Mouse (Mus musculus) intestine, embryonic 16.5 days (tissue): ENCODE results near the gene Dhh. TPM values are rescaled to one million over a fixed set of nuclear protein-coding genes. Genes with fewer than 3 reads are reported as not detected.
A peak's percentile ranks its signal among the peaks of the same experiment; 100 is the strongest.

Experiments
- ATAC-seq: fragments of 200-750 bp; cut with Nextera tagmentation; 2 replicates; pipeline ENCODE4 v1.8.0; 2017; ENCODE audit warnings: moderate TSS enrichment, moderate library complexity
- H3K27ac ChIP-seq: fragments of 300-500 bp; sonication (generic); 2 replicates; pipeline ENCODE4 v1.5.1; 2014; ENCODE audit warnings: mild to moderate bottlenecking, low read length
- H3K27me3 ChIP-seq: fragments of 300-500 bp; sonication (generic); replicated peaks from 2 replicates; pipeline ENCODE4 v1.6.1; 2014; ENCODE audit warnings: low read length, control low read depth, mixed read lengths; ENCODE audit not compliant: control insufficient read depth, insufficient read depth
- H3K36me3 ChIP-seq: fragments of 300-500 bp; sonication (generic); 2 replicates; pipeline ENCODE4 v1.6.1; 2014; ENCODE audit warnings: low read length, control low read depth; ENCODE audit not compliant: control insufficient read depth, insufficient read depth
- H3K4me1 ChIP-seq: fragments of 300-500 bp; sonication (generic); 2 replicates; pipeline ENCODE4 v1.6.1; 2014; ENCODE audit warnings: low read length, control low read depth, mixed read lengths; ENCODE audit not compliant: control insufficient read depth, insufficient read depth
- H3K4me2 ChIP-seq: fragments of 300-500 bp; sonication (generic); 2 replicates; pipeline ENCODE4 v1.6.1; 2014; ENCODE audit warnings: low read depth, low read length, control low read depth
- H3K4me3 ChIP-seq: fragments of 300-500 bp; sonication (generic); 2 replicates; pipeline ENCODE4 v1.5.1; 2014; ENCODE audit warnings: mild to moderate bottlenecking, low read length
- H3K9ac ChIP-seq: fragments of 300-500 bp; sonication (generic); 2 replicates; pipeline ENCODE4 v1.6.1; 2014; ENCODE audit warnings: low read depth, low read length
- H3K9me3 ChIP-seq: fragments of 300-500 bp; sonication (generic); 2 replicates; pipeline ENCODE4 v1.6.1; 2016; ENCODE audit warnings: low read length, control low read depth; ENCODE audit not compliant: control insufficient read depth
- WGBS: fragments of 180-500 bp; shearing (Covaris S2); extraction: QIAGEN DNeasy Blood & Tissue Kit; methylation state at CpG from one replicate; pipeline ENCODE4 v1.1.7; 2014; 5-methylcytosine and 5-hydroxymethylcytosine counted together
- polyA plus RNA-seq: library from polyadenylated mRNA; unstranded; fragments of >200 nt; fragmentation: Nextera tagmentation; extraction: Ambion mirVana; gene quantifications from 2 replicates; pipeline ENCODE4 v1.2.1, GENCODE M21; 2015

Dhh gene
- polyA plus RNA-seq, 1 experiment from 2014 or later: 0.83 TPM

DNA sequence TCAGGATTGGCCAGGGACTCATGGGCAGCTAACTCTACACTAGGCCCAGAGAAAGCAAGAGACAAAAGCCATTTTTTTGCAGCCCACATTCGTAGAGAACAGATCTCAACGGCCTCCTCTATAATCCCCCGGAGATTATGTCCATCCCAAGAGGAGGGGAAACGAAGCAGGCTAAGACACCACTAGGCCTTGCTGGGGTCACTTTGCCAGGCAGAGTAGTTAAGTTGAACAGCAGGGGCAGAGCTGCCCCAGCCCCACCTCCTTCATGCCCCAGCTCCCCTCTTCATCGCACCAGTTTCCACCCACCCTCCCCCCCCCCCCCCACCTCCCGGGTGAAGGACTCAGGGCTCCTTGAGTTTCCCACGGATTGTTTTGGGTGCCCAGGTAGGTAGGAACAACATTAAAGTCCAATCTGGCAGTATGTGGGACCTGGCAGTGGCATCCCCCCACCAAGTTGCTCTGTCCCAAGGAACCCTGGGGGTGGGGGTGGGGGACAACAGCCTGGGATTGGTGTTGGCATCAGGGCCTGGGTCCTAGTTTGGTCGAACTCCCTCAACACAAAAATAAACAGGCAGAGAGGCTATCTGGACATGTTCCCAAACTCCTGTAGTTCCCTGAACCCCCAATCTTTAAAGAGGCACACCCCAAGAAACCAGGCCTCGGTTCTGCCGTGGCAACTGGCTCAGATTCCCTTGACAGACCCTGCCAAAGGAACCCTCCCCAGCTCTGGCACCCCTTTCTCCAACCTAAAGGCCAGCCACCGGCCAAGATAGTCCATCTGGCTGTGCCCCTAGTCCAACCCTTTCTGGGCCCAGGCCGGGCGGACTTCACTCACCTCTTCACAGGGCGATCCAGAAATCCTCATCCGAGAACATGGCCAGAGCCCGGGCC is 27.9 kb downstream of the Dhh start:
- Histone ChIP-seq H3K36me3 (peaks cover 9% of the 10 kb centered on the region), H3K27ac (peak overlapping the region; percentile 97), H3K4me2 (peak overlapping the region; percentile 97), H3K9me3 (no peaks in the 10 kb centered on the region), H3K4me1 (peaks cover 25% of the 10 kb centered on the region), H3K27me3 (no peaks in the 10 kb centered on the region), H3K9ac (peak overlapping the region; percentile 90), H3K4me3 (peak overlapping the region; percentile 72)
- under 1% methylated on average over 16 of the region's 16 CpGs for WGBS
- no peak for ATAC-seq

DNA sequence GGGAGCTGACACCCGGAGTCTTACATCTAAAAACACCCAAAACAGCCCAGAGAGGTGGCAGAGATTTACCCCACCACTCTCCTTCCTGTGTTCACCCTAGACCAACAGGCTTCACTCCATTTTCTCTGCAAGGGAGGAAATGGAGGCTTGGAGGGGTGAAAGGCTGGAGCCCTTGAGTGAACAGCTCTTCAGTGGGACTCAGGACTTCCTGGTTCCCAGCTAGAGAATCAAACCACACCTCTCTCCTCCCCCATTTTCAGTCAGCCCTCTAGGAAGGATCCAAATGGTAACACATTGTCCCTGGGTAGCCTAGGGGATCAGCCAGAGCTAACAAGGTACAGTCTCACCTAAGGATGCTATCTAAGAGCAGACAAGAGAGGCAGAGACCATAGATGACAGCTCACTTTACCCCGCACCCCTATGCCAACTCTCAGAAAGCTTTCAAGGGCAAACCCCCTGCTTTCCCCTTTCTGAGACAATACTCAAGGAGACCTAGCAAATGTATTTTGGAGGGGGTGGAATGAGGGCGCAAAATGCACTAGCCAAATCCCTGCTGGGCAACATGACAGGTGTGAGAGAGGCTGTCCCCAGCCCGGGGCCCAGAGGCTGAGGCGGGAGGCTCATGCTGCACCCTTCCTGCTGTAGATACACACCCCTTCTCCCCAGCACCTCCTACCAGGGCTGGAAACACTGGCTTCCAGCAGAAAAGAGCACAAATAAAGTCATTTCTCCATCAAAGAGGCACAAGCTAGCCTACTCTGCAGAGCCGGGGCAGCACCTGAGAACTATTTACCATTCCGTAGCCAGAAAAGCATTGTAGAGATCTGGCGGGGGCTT is 28.8 kb downstream of the Dhh start:
- peak overlapping the region; percentile 72 for H3K4me3 ChIP-seq
- peak; percentile 28; the same call in 1 of the 2 replicates for ATAC-seq
- peak overlapping the region; percentile 97 for H3K27ac ChIP-seq
- H3K4me1 ChIP-seq: peaks cover 25% of the 10 kb centered on the region
- peak overlapping the region; percentile 90 for H3K9ac ChIP-seq
- H3K4me2 ChIP-seq: peak overlapping the region; percentile 97
- H3K9me3 ChIP-seq: no peaks in the 10 kb centered on the region
- peaks cover 10% of the 10 kb centered on the region for H3K36me3 ChIP-seq
- H3K27me3 ChIP-seq: no peaks in the 10 kb centered on the region
- whole genome bisulfite sequencing: 5% methylated on average over 8 of the region's 8 CpGs

- Histone ChIP-seq H3K9me3 (no peaks in the 10 kb centered on the region), H3K27ac (peak overlapping the region; percentile 28; the same call in 1 of the 2 replicates), H3K27me3 (no peaks in the 10 kb centered on the region), H3K4me1 (peaks cover 25% of the 10 kb centered on the region), H3K9ac (peak overlapping the region; percentile 90), H3K4me2 (peak overlapping the region; percentile 97), H3K4me3 (peak overlapping the region; percentile 72), H3K36me3 (peaks cover 10% of the 10 kb centered on the region)
- 31% methylated on average over 11 of the region's 11 CpGs for WGBS
- ATAC-seq: no peak
These were observed 29.8 kb downstream of the Dhh start for GRCm38 (mm10) chr15:98868346-98869063.

GRCm38 (mm10) chr15:98867321-98867720 is 31.0 kb downstream of the Dhh start:
- Histone ChIP-seq H3K4me3 (no peak overlapping the region), H3K9me3 (no peaks in the 10 kb centered on the region), H3K36me3 (peaks cover 16% of the 10 kb centered on the region), H3K4me1 (peaks cover 22% of the 10 kb centered on the region), H3K27ac (no peak overlapping the region), H3K4me2 (peak overlapping the region; percentile 97; the same call in 1 of the 2 replicates), H3K9ac (no peak overlapping the region), H3K27me3 (no peaks in the 10 kb centered on the region)
- 57% methylated on average over 6 of the region's 6 CpGs for WGBS
- no peak for ATAC-seq

- H3K9ac ChIP-seq: peak overlapping the region; percentile 11; the same call in 1 of the 2 replicates
- ATAC-seq: no peak
- no peaks in the 10 kb centered on the region for H3K27me3 ChIP-seq
- H3K4me3 ChIP-seq: no peak overlapping the region
- 75% methylated on average over 5 of the region's 5 CpGs for WGBS
- H3K36me3 ChIP-seq: peaks cover 23% of the 10 kb centered on the region
- no peaks in the 10 kb centered on the region for H3K9me3 ChIP-seq
- H3K27ac ChIP-seq: no peak overlapping the region
- H3K4me2 ChIP-seq: no peak overlapping the region
- peaks cover 22% of the 10 kb centered on the region for H3K4me1 ChIP-seq
These were observed 31.8 kb downstream of the Dhh start for GRCm38 (mm10) chr15:98866501-98866900.

DNA sequence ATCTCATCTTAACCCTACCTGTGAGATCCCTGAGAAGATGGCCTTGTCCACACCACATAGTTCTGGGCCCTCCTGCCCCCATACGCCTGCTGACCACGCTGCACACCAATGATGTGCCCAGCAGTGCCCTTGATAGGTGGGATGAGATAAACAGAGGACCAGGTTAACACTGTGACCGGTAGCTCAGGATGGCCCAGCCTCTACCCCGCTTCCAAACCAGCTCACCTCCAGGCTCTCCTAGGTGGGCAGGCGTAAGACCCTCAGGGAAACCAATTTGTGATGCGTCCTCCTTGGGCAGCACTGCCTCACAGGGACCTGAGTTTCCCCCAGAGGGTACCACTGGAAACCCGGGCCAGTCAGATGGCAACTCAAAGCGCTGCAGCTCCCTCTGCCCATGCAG is 32.6 kb downstream of the Dhh start:
- Histone ChIP-seq H3K4me1 (peaks cover 22% of the 10 kb centered on the region), H3K4me2 (no peak overlapping the region), H3K4me3 (no peak overlapping the region), H3K9ac (0 out of 2 replicates have a peak overlapping the region, but pooled peaks have one; percentile 11), H3K27ac (no peak overlapping the region), H3K27me3 (no peaks in the 10 kb centered on the region), H3K36me3 (peaks cover 30% of the 10 kb centered on the region), H3K9me3 (no peaks in the 10 kb centered on the region)
- 96% methylated on average over 8 of the region's 8 CpGs for WGBS
- ATAC-seq: no peak

DNA sequence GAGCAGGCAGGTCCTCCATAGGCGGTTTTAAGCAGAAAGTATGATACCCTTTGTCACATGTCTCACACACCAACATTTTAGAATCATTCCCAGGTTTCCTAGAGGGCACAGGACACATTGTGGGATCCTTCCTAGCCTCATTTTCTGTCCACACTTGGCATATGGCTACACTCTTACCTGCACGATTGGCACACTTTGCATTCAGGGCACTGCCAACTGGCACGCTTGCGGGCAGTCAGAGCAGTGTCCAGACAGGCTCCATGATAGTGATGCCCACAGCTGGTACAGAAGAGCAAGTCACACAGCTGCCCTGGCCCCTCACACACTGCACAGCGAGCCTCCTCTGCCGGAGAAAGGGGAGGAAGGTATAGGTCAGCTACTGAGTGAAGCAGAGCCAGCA is 33.4 kb downstream of the Dhh start:
- H3K4me3 ChIP-seq: no peak overlapping the region
- peaks cover 35% of the 10 kb centered on the region for H3K36me3 ChIP-seq
- no peak overlapping the region for H3K4me2 ChIP-seq
- H3K9ac ChIP-seq: no peak overlapping the region
- no peaks in the 10 kb centered on the region for H3K9me3 ChIP-seq
- WGBS: 94% methylated on average over 6 of the region's 6 CpGs
- H3K4me1 ChIP-seq: peaks cover 22% of the 10 kb centered on the region
- ATAC-seq: no peak
- H3K27ac ChIP-seq: no peak overlapping the region
- no peaks in the 10 kb centered on the region for H3K27me3 ChIP-seq

DNA sequence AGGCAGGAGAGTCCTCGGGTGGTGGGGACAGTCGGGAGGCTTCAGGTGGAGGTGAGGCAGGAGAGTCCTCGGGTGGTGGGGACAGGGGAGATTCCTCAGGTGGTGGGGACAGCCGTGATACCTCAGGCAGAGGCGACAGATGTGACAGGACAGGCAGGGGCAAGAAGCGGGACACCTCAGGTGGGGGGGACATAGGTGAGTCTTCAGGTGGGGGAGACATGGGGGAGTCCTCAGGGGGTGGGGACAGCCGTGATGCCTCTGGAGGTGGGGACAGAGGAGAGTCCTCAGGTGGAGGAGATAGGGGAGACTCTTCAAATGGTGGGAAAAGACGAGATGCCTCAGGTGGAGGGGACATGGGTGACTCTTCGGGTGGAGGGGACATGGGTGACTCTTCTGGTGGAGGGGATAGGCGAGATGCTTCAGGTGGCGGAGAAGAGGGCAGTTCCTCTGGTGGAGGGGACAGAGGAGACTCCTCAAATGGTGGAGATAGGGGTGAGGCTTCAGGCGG is 34.8 kb downstream of the Dhh start:
- peaks cover 7% of the 10 kb centered on the region for H3K4me1 ChIP-seq
- no peaks in the 10 kb centered on the region for H3K27me3 ChIP-seq
- ATAC-seq: no peak
- H3K4me3 ChIP-seq: no peak overlapping the region
- no peak overlapping the region for H3K27ac ChIP-seq
- no peak overlapping the region for H3K9ac ChIP-seq
- WGBS: 86% methylated on average over 12 of the region's 12 CpGs
- H3K4me2 ChIP-seq: no peak overlapping the region
- no peaks in the 10 kb centered on the region for H3K9me3 ChIP-seq
- H3K36me3 ChIP-seq: peaks cover 38% of the 10 kb centered on the region
